Mouse (Mus musculus): ENCODE measurements at regions not wholly inside any gene's neighbourhood (a gene's known extent, or its start where the extent isn't known, plus 50 kb on each side); places are given as distances from the start of the nearest gene placed in this dataset.
A peak's percentile ranks its signal among the peaks of the same experiment; 100 is the strongest.

DNA sequence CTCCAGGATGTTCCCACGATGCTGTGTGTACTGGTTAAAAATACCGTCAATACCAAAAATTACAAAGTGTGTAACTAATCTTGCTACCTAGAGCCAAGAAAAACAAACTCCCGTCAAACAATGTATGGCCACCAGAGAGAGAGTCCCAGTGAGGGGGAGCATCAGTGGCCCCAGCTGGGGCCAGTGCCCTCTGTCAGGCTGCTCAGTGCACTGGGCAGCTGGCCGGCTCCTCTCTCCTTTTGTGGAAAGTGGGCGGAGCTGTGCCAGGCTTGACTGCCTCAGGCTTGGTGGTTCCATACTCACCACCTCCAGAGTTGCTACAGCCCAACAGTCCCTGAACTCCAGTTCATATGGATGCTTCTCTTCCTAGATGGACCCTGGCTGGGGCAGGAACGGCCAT is 53.8 kb upstream of the Sept5 start:
- ATAC-seq, result no peak
- H3K4me2 ChIP-seq (replicated peaks), result no peak overlapping the region
- no peaks in the 10 kb centered on the region for H3K36me3 ChIP-seq
- 60% methylated on average over 6 of the region's 6 CpGs for WGBS
- H3K4me3 ChIP-seq (replicated peaks), result no peak overlapping the region
- H3K27me3 ChIP-seq (replicated peaks), result no peaks in the 10 kb centered on the region
- peaks cover 12% of the 10 kb centered on the region; the same call in 1 of the 2 replicates for H3K4me1 ChIP-seq (replicated peaks)
- no peak overlapping the region for H3K9ac ChIP-seq
- H3K27ac ChIP-seq, result no peak overlapping the region
- H3K9me3 ChIP-seq, result no peaks in the 10 kb centered on the region

- ATAC-seq, result no peak
- H3K9ac ChIP-seq, result no peak overlapping the region
- H3K36me3 ChIP-seq, result no peaks in the 10 kb centered on the region
- no peak overlapping the region for H3K27ac ChIP-seq
- WGBS, result 28% methylated on average over 6 of the region's 6 CpGs
- no peak overlapping the region for H3K4me2 ChIP-seq (replicated peaks)
- no peaks in the 10 kb centered on the region for H3K9me3 ChIP-seq
- peaks cover 12% of the 10 kb centered on the region; the same call in 1 of the 2 replicates for H3K4me1 ChIP-seq (replicated peaks)
- no peak overlapping the region for H3K4me3 ChIP-seq (replicated peaks)
- H3K27me3 ChIP-seq (replicated peaks), result no peaks in the 10 kb centered on the region
Observed at GRCm38 (mm10) chr16:18686044-18686761, 56.4 kb upstream of the Sept5 start.

DNA sequence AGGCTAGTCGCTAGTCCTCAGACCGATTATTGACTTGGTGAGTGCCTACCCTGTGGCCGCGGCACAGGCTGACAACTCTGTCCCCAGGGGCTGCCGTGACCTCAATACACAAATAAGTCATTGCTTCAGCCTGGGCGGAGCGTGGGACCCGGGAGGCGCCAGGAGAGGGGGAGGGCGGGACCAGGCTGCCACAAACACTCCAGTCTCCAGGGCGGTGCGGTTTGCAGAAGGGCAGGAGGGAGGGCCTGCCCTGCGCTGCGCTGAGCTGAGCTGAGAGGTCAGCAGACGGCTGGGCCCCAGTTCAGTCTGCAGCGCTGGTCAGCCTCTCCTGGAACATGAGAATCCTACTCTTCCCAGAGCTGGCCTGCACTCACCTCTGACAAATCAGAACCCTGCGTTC is 57.2 kb upstream of the Sept5 start:
- Histone ChIP-seq H3K4me1 (replicated peaks) (peaks cover 12% of the 10 kb centered on the region; the same call in 1 of the 2 replicates), H3K4me2 (replicated peaks) (peak overlapping the region; percentile 65), H3K27ac (peak overlapping the region; percentile 54; the same call in 1 of the 2 replicates), H3K36me3 (no peaks in the 10 kb centered on the region), H3K9me3 (no peaks in the 10 kb centered on the region), H3K4me3 (replicated peaks) (peak overlapping the region; percentile 28), H3K9ac (peak overlapping the region; percentile 20), H3K27me3 (replicated peaks) (no peaks in the 10 kb centered on the region)
- ATAC-seq, result peak; percentile 96
- WGBS, result 2% methylated on average over 17 of the region's 17 CpGs

- peak overlapping the region; percentile 20 for H3K9ac ChIP-seq
- no peaks in the 10 kb centered on the region for H3K9me3 ChIP-seq
- H3K36me3 ChIP-seq, result no peaks in the 10 kb centered on the region
- no peaks in the 10 kb centered on the region for H3K27me3 ChIP-seq (replicated peaks)
- peak overlapping the region; percentile 65 for H3K4me2 ChIP-seq (replicated peaks)
- WGBS, result 11% methylated on average over 8 of the region's 8 CpGs
- H3K27ac ChIP-seq, result peak overlapping the region; percentile 54; the same call in 1 of the 2 replicates
- H3K4me3 ChIP-seq (replicated peaks), result peak overlapping the region; percentile 28
- peaks cover 12% of the 10 kb centered on the region; the same call in 1 of the 2 replicates for H3K4me1 ChIP-seq (replicated peaks)
- peak; percentile 74 for ATAC-seq
Observed at GRCm38 (mm10) chr16:18687367-18687766, 57.6 kb upstream of the Sept5 start.

DNA sequence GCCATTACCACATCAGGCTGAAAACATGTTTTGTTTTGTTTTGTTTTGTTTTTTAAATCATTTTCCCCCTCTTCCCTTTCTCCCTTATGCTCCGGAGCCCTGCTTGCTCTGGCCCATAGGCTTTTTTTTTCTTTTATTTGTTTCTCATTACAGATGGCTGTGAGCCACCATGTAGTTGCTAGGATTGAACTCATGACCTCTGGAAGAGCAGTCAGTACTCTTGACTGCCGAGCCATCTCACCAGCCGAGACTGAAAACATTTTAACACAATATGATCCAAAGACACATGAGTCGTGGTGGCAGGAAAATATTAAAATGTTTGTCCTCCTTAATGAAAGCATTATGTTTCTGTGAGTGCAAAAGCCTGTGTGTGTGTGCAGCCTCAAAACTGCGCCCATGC is 65.8 kb upstream of the Sept5 start:
- 66% methylated on average over 5 of the region's 5 CpGs for WGBS
- H3K36me3 ChIP-seq, result no peaks in the 10 kb centered on the region
- H3K4me3 ChIP-seq (replicated peaks), result no peak overlapping the region
- no peak overlapping the region for H3K4me2 ChIP-seq (replicated peaks)
- no peak overlapping the region for H3K9ac ChIP-seq
- H3K9me3 ChIP-seq, result no peaks in the 10 kb centered on the region
- no peaks in the 10 kb centered on the region for H3K27me3 ChIP-seq (replicated peaks)
- ATAC-seq, result no peak
- no peak overlapping the region for H3K27ac ChIP-seq
- 0 out of 2 replicates have a peak, but pooled peaks cover 3% of the 10 kb centered on the region for H3K4me1 ChIP-seq (replicated peaks)

- no peaks in the 10 kb centered on the region for H3K36me3 ChIP-seq
- H3K9me3 ChIP-seq, result no peaks in the 10 kb centered on the region
- ATAC-seq, result peak; percentile 81
- H3K4me1 ChIP-seq (replicated peaks), result 0 out of 2 replicates have a peak, but pooled peaks cover 3% of the 10 kb centered on the region
- peak overlapping the region; percentile 17; the same call in 1 of the 2 replicates for H3K4me2 ChIP-seq (replicated peaks)
- no peak overlapping the region for H3K4me3 ChIP-seq (replicated peaks)
- 11% methylated on average over 20 of the region's 20 CpGs for WGBS
- H3K27ac ChIP-seq, result no peak overlapping the region
- no peak overlapping the region for H3K9ac ChIP-seq
- no peaks in the 10 kb centered on the region for H3K27me3 ChIP-seq (replicated peaks)
Observed at GRCm38 (mm10) chr16:18696074-18696819, 66.5 kb upstream of the Sept5 start.

DNA sequence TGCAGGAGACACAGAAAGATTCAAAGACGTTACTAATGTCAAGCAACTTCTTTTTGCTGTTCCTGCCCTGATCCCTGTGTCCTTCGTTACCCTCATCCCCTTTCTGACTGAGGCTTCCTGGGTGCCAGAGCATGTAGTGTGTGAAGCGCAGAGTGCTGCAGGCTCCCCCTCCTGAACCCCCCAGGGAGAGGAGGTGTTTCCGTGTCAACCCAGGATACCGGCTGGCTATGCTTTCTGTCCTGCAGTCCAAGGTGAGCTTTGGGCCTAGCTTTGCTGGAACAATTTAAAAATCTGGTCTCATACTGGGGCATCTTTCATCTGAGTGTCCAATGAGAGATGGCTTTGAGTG is 67.0 kb upstream of the Sept5 start:
- no peak overlapping the region for H3K27ac ChIP-seq
- ATAC-seq, result no peak
- H3K4me3 ChIP-seq (replicated peaks), result no peak overlapping the region
- WGBS, result 61% methylated on average over 5 of the region's 5 CpGs
- no peaks in the 10 kb centered on the region for H3K9me3 ChIP-seq
- H3K9ac ChIP-seq, result no peak overlapping the region
- peak overlapping the region; percentile 17; the same call in 1 of the 2 replicates for H3K4me2 ChIP-seq (replicated peaks)
- H3K27me3 ChIP-seq (replicated peaks), result no peaks in the 10 kb centered on the region
- H3K36me3 ChIP-seq, result no peaks in the 10 kb centered on the region
- H3K4me1 ChIP-seq (replicated peaks), result 0 out of 2 replicates have a peak, but pooled peaks cover 3% of the 10 kb centered on the region

DNA sequence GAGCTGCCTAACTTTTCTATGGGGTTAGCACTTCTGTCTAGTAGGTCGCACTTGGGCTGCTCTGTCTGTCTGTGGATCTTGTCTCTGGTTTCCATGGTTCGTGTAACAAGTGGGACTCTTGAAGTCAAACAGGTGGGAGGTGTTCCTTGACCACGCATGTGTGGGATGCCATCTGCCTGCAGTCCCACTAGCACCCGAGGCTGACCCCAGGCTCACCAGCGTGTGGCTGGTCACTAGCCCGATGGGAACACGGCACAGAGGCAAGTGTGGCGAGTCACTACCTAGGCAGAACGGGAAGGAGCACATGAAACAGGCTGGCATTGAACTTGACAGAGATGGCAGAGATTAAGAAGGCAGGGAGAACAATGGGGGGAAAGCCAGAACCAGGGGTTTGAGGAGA is 72.5 kb upstream of the Cldn5 start:
- Histone ChIP-seq H3K9ac (no peak overlapping the region), H3K9me3 (no peaks in the 10 kb centered on the region), H3K4me2 (replicated peaks) (no peak overlapping the region), H3K27ac (no peak overlapping the region), H3K4me3 (replicated peaks) (no peak overlapping the region), H3K36me3 (no peaks in the 10 kb centered on the region), H3K4me1 (replicated peaks) (no peaks in the 10 kb centered on the region), H3K27me3 (replicated peaks) (no peaks in the 10 kb centered on the region)
- ATAC-seq, result no peak
- 60% methylated on average over 9 of the region's 9 CpGs for WGBS

- 48% methylated on average over 9 of the region's 9 CpGs for WGBS
- no peaks in the 10 kb centered on the region for H3K27me3 ChIP-seq (replicated peaks)
- 0 out of 2 replicates have a peak, but pooled peaks have one; percentile 17 for ATAC-seq
- H3K4me1 ChIP-seq (replicated peaks), result no peaks in the 10 kb centered on the region
- H3K9me3 ChIP-seq, result no peaks in the 10 kb centered on the region
- H3K27ac ChIP-seq, result no peak overlapping the region
- no peak overlapping the region for H3K4me2 ChIP-seq (replicated peaks)
- no peak overlapping the region for H3K9ac ChIP-seq
- no peak overlapping the region for H3K4me3 ChIP-seq (replicated peaks)
- no peaks in the 10 kb centered on the region for H3K36me3 ChIP-seq
Observed at GRCm38 (mm10) chr16:18705028-18705648, 71.5 kb upstream of the Cldn5 start.

DNA sequence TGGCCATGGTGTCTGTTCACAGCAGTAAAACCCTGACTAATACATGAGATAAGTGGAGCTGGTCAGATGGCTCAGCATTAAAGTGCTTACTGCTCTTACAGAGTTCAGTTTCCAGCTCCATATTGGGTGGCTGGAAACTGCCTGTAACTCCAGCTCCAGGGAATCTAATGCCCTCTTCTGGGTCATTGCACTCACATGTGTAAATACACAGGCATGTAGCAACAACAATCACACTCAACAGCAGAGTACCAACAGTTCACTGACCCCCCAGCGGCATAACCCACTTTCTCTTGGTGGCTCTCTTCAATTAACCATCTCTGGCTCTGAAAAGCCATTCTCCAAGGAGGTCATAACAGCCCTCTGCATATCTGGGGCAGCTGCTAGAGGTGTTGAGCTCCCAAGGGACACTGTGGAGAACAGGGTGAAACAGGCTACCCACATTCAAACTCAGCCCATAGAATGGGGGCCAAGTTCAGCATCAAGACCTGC is 65.0 kb upstream of the Cldn5 start:
- no peaks in the 10 kb centered on the region for H3K9me3 ChIP-seq
- no peaks in the 10 kb centered on the region for H3K4me1 ChIP-seq (replicated peaks)
- H3K36me3 ChIP-seq, result no peaks in the 10 kb centered on the region
- no peak overlapping the region for H3K4me3 ChIP-seq (replicated peaks)
- no peak for ATAC-seq
- H3K27me3 ChIP-seq (replicated peaks), result no peaks in the 10 kb centered on the region
- H3K4me2 ChIP-seq (replicated peaks), result no peak overlapping the region
- no peak overlapping the region for H3K27ac ChIP-seq
- WGBS, result 89% methylated on average over 1 of the region's 1 CpGs
- H3K9ac ChIP-seq, result no peak overlapping the region

- Histone ChIP-seq H3K27ac (no peak overlapping the region), H3K9me3 (no peaks in the 10 kb centered on the region), H3K4me2 (replicated peaks) (no peak overlapping the region), H3K9ac (no peak overlapping the region), H3K4me1 (replicated peaks) (no peaks in the 10 kb centered on the region), H3K36me3 (no peaks in the 10 kb centered on the region), H3K4me3 (replicated peaks) (no peak overlapping the region), H3K27me3 (replicated peaks) (no peaks in the 10 kb centered on the region)
- WGBS, result 65% methylated on average over 5 of the region's 5 CpGs
- ATAC-seq, result no peak
Observed at GRCm38 (mm10) chr16:18713017-18713416, 63.6 kb upstream of the Cldn5 start.

GRCm38 (mm10) chr16:18715381-18715780 is 61.3 kb upstream of the Cldn5 start:
- no peaks in the 10 kb centered on the region for H3K4me1 ChIP-seq (replicated peaks)
- H3K9me3 ChIP-seq, result no peaks in the 10 kb centered on the region
- H3K4me2 ChIP-seq (replicated peaks), result no peak overlapping the region
- H3K27ac ChIP-seq, result no peak overlapping the region
- H3K27me3 ChIP-seq (replicated peaks), result no peaks in the 10 kb centered on the region
- no peak overlapping the region for H3K4me3 ChIP-seq (replicated peaks)
- H3K36me3 ChIP-seq, result no peaks in the 10 kb centered on the region
- 64% methylated on average over 3 of the region's 3 CpGs for WGBS
- no peak for ATAC-seq
- H3K9ac ChIP-seq, result no peak overlapping the region

Data from intestine, embryonic 15.5 days (tissue).